Mouse (Mus musculus) stomach, postnatal 0 days (tissue): ENCODE data around the gene Gse1.

Source experiments
- CTCF ChIP-seq: IDR thresholded peaks from 2 replicates; pipeline ENCODE4 v1.5.1; 2016; ENCODE audit warnings: antibody characterized with exemption, low read depth, mild to moderate bottlenecking, moderate library complexity
- EP300 ChIP-seq: optimal IDR thresholded peaks from 2 replicates; pipeline ENCODE3; 2016; ENCODE audit warnings: antibody characterized with exemption

- no peak for TF ChIP-seq CTCF
- TF ChIP-seq EP300: no peak
Observed at GRCm38 (mm10) chr8:120202546-120202945, 25.7 kb upstream of the Gse1 start.
